Mouse (Mus musculus): ENCODE results near the gene Kcnq1. TPM values are rescaled to one million over a fixed set of nuclear protein-coding genes. Genes with fewer than 3 reads are reported as not detected.

The Kcnq1 gene
- total RNA-seq, 1 experiment from 2014 or later = not detected

GRCm38 (mm10) chr7:143462516-143462915 lies 356.4 kb downstream of the Kcnq1 start:
- no peak for ATAC-seq (ENCODE audit: extremely low read depth, insufficient number of reproducible peaks, low FRiP score, poor library complexity, severe bottlenecking)

GRCm38 (mm10) chr7:143463865-143464415 lies 357.8 kb downstream of the Kcnq1 start:
- 0 out of 2 replicates have a peak, but pooled peaks have one; percentile 21 for ATAC-seq (ENCODE audit: extremely low read depth, insufficient number of reproducible peaks, low FRiP score, poor library complexity, severe bottlenecking)

GRCm38 (mm10) chr7:143464811-143465560 lies 358.8 kb downstream of the Kcnq1 start:
- no peak for ATAC-seq (ENCODE audit: extremely low read depth, insufficient number of reproducible peaks, low FRiP score, poor library complexity, severe bottlenecking)

GRCm38 (mm10) chr7:143466099-143466677 lies 360.0 kb downstream of the Kcnq1 start:
- ATAC-seq (ENCODE audit: extremely low read depth, insufficient number of reproducible peaks, low FRiP score, poor library complexity, severe bottlenecking) = peak; percentile 39; the same call in 1 of the 2 replicates

GRCm38 (mm10) chr7:143467714-143468113 lies 361.6 kb downstream of the Kcnq1 start:
- ATAC-seq (ENCODE audit: extremely low read depth, insufficient number of reproducible peaks, low FRiP score, poor library complexity, severe bottlenecking) = no peak

GRCm38 (mm10) chr7:143469946-143470345 lies 363.8 kb downstream of the Kcnq1 start:
- peak; percentile 21; the same call in 1 of the 2 replicates for ATAC-seq (ENCODE audit: extremely low read depth, insufficient number of reproducible peaks, low FRiP score, poor library complexity, severe bottlenecking)

GRCm38 (mm10) chr7:143473347-143474101 lies 367.4 kb downstream of the Kcnq1 start, which contains the start of gene Slc22a18:
Slc22a18 (plus strand) TSS chr7:143473736.
- ATAC-seq (ENCODE audit: extremely low read depth, insufficient number of reproducible peaks, low FRiP score, poor library complexity, severe bottlenecking) = no peak

- no peak for ATAC-seq (ENCODE audit: extremely low read depth, insufficient number of reproducible peaks, low FRiP score, poor library complexity, severe bottlenecking)
Observed at GRCm38 (mm10) chr7:143474811-143475210, 368.6 kb downstream of the Kcnq1 start.

GRCm38 (mm10) chr7:143475876-143476275 lies 369.7 kb downstream of the Kcnq1 start:
- no peak for ATAC-seq (ENCODE audit: extremely low read depth, insufficient number of reproducible peaks, low FRiP score, poor library complexity, severe bottlenecking)

Other genes with a start within 250 kb of the Kcnq1 start
- gene Th, start 175.2 kb upstream of the Kcnq1 start, total RNA-seq (2017) = not detected in 2 replicates
- 0.23 and 0.37 TPM in 2 replicates for gene Ascl2, start 137.1 kb upstream of the Kcnq1 start, total RNA-seq (2017)
- 124 and 132 TPM in 2 replicates for gene Tspan32, start 101.3 kb upstream of the Kcnq1 start, total RNA-seq (2017)
- 133 and 141 TPM in 2 replicates for gene Cd81, start 53.6 kb upstream of the Kcnq1 start, total RNA-seq (2017)
- gene Tssc4, start 37.1 kb upstream of the Kcnq1 start, total RNA-seq (2017) = 11.7 and 11.9 TPM in 2 replicates
- gene Trpm5, start 11.7 kb upstream of the Kcnq1 start, total RNA-seq (2017) = not detected in 2 replicates

Data from neutrophil, adult 5-6 weeks (primary cell).